Mouse (Mus musculus) neural tube, embryonic 13.5 days (tissue): ENCODE results near the gene Gm10715. TPM values are rescaled to one million over a fixed set of nuclear protein-coding genes. Genes with fewer than 3 reads are reported as not detected.
"Not testable (repeated sequence)": the region's sequence is repeated elsewhere in the genome, so short reads cannot be mapped to it uniquely, and the experiment has no call there.

Source experiments
- ATAC-seq: fragments of 200-750 bp; cut with Nextera tagmentation; 2 replicates; pipeline ENCODE4 v1.8.0; 2017; ENCODE audit warnings: low read depth, mild to moderate bottlenecking, moderate TSS enrichment, moderate library complexity
- H3K27ac ChIP-seq: fragments of 300-500 bp; sonication (generic); replicated peaks from 2 replicates; pipeline ENCODE4 v1.5.1; 2015; ENCODE audit warnings: moderate library complexity, mild to moderate bottlenecking, inconsistent platforms
- H3K27me3 ChIP-seq: fragments of 300-500 bp; sonication (generic); 2 replicates; pipeline ENCODE4 v1.6.1; 2015; ENCODE audit warnings: mild to moderate bottlenecking, inconsistent platforms
- H3K36me3 ChIP-seq: fragments of 300-500 bp; sonication (generic); 2 replicates; pipeline ENCODE4 v1.6.1; 2015; ENCODE audit warnings: mild to moderate bottlenecking, inconsistent platforms
- H3K4me1 ChIP-seq: fragments of 300-500 bp; sonication (generic); replicated peaks from 2 replicates; pipeline ENCODE4 v1.6.1; 2015; ENCODE audit warnings: inconsistent platforms
- H3K4me2 ChIP-seq: fragments of 300-500 bp; sonication (generic); 2 replicates; pipeline ENCODE4 v1.6.1; 2015; ENCODE audit warnings: inconsistent platforms, mild to moderate bottlenecking, moderate library complexity
- H3K4me3 ChIP-seq: fragments of 300-500 bp; sonication (generic); 2 replicates; pipeline ENCODE4 v1.5.1; 2015; ENCODE audit warnings: mild to moderate bottlenecking, inconsistent platforms
- H3K9ac ChIP-seq: fragments of 300-500 bp; sonication (generic); 2 replicates; pipeline ENCODE4 v1.6.1; 2015; ENCODE audit warnings: moderate library complexity, mild to moderate bottlenecking, inconsistent platforms
- H3K9me3 ChIP-seq: fragments of 300-500 bp; sonication (generic); 2 replicates; pipeline ENCODE4 v1.6.1; 2016; ENCODE audit warnings: inconsistent platforms
- WGBS: fragments of 180-500 bp; shearing (Covaris S2); methylation state at CpG from one replicate; pipeline ENCODE4 v1.1.7; 2015; 5-methylcytosine and 5-hydroxymethylcytosine counted together
- microRNA-seq: library from miRNA; unstranded; fragments of <30 nt; microRNA quantifications from one replicate; pipeline ENCODE4, GENCODE M21; 2016
- polyA plus RNA-seq: library from polyadenylated mRNA; unstranded; fragments of >200 nt; fragmentation: Nextera tagmentation; extraction: Ambion mirVana; gene quantifications from 2 replicates; pipeline ENCODE4 v1.2.1, GENCODE M21; 2015

Gm10715 gene
- polyA plus RNA-seq, 1 experiment from 2014 or later = not detected

DNA sequence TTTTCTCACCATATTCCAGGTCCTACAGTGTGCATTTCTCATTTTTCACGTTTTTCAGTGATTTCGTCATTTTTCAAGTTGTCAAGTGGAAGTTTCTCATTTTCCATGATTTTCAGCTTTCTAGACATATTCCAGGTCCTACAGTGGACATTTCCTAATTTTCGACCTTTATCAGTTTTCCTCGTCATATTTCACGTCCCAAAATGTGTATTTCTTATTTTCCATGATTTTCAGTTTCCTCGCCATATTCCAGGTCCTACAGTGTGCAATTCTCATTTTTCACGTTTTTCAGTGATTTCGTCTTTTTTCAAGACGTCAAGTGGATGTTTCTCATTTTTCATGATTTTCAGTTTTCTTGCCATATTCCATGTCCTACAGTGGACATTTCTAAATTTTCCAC lies 9.5 kb upstream of the Gm10715 start:
- H3K4me2 ChIP-seq, H3K4me3 ChIP-seq, H3K27me3 ChIP-seq, H3K36me3 ChIP-seq, H3K9ac ChIP-seq, H3K4me1 ChIP-seq, ATAC-seq, H3K27ac ChIP-seq: not testable (repeated sequence)
- H3K9me3 ChIP-seq = peaks cover 12% of the 10 kb centered on the region
- 71% methylated on average over 9 of the region's 9 CpGs for WGBS

DNA sequence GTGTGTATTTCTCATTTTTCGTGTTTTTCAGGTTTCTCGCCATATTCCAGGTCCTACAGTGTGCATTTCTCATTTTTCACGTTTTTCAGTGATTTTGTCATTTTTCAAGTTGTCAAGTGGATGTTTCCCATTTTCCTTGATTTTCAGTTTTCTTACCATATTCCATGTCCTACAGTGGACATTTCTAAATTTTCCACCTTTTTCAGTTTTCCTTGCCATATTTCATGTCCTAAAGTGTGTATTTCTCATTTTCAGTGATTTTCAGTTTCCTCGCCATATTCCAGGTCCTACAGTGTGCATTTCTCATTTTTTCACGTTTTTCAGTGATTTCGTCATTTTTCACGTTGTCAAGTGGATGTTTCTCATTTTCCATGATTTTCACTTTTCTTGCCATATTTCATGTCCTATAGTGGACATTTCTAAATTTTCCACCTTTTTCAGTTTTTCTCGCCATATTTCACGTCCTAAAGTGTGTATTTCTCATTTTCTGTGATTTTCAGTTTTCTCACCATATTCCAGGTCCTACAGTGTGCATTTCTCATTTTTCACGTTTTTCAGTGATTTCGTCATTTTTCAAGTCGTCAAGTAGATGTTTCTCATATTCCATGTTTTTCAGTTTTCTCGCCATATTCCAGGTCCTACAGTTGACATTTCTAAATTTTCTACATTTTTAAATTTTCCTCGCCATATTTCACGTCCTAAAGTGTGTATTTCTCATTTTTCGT lies 7.2 kb upstream of the Gm10715 start:
- not testable (repeated sequence) for H3K27me3 ChIP-seq, H3K4me1 ChIP-seq, H3K4me3 ChIP-seq, H3K9me3 ChIP-seq, ATAC-seq, H3K4me2 ChIP-seq, H3K36me3 ChIP-seq, H3K9ac ChIP-seq, H3K27ac ChIP-seq
- WGBS = 67% methylated on average over 14 of the region's 16 CpGs

- H3K4me3 ChIP-seq, H3K4me1 ChIP-seq, H3K27ac ChIP-seq, H3K9me3 ChIP-seq, H3K36me3 ChIP-seq, H3K27me3 ChIP-seq, H3K4me2 ChIP-seq, H3K9ac ChIP-seq: not testable (repeated sequence)
- ATAC-seq = 0 out of 2 replicates have a peak, but pooled peaks have one; percentile 45
- 63% methylated on average over 3 of the region's 10 CpGs for WGBS
Observed at GRCm38 (mm10) chr9:3030677-3031318, 5.9 kb upstream of the Gm10715 start.

GRCm38 (mm10) chr9:3034299-3034698 lies 2.4 kb upstream of the Gm10715 start, which contains the start of gene Gm17535:
TSS of gene Gm17535 (plus strand) at chr9:3034599.
- H3K36me3 ChIP-seq, H3K9me3 ChIP-seq, ATAC-seq, H3K4me3 ChIP-seq, H3K27me3 ChIP-seq, H3K4me1 ChIP-seq, H3K4me2 ChIP-seq, H3K9ac ChIP-seq, H3K27ac ChIP-seq: not testable (repeated sequence)
- WGBS = 59% methylated on average over 2 of the region's 8 CpGs

DNA sequence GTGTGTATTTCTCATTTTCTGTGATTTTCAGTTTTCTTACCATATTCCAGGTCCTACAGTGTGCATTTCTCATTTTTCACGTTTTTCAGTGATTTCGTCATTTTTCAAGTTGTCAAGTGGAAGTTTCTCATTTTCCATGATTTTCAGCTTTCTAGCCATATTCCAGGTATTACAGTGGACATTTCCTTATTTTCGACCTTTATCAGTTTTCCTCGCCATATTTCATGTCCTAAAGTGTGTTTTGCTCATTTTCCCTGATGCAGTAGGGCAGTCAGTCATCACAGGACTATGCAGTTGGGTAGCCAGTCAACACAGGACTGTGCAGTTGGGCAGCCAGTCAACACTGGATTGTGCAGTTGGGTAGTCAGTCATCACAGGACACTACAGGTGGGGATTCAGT lies 1.5 kb downstream of the Gm10715 start:
- not testable (repeated sequence) for H3K4me1 ChIP-seq, H3K36me3 ChIP-seq, H3K27ac ChIP-seq, H3K9me3 ChIP-seq, H3K4me2 ChIP-seq, H3K9ac ChIP-seq, H3K27me3 ChIP-seq, H3K4me3 ChIP-seq, ATAC-seq
- WGBS = 62% methylated on average over 4 of the region's 4 CpGs

Small RNA genes within 50 kb of the gene (microRNA-seq; reads per million reads assigned to microRNA genes)
- gene Mir101c = not detected

Other genes with a start within 250 kb of the Gm10715 start
- gene Gm10722, start 36.0 kb upstream of the Gm10715 start, polyA plus RNA-seq = not detected in 2 replicates
- gene Gm11168, start 33.5 kb upstream of the Gm10715 start, polyA plus RNA-seq = not detected in 2 replicates
- gene Gm10721, start 23.7 kb upstream of the Gm10715 start, polyA plus RNA-seq = not detected in 2 replicates
- not detected in 2 replicates for gene Gm10720, start 21.2 kb upstream of the Gm10715 start, polyA plus RNA-seq
- 0.47 TPM in 1 of 2 replicates, not detected in the other for gene Gm10719, start 19.5 kb upstream of the Gm10715 start, polyA plus RNA-seq
- not detected in 2 replicates for gene Gm10718, start 13.3 kb upstream of the Gm10715 start, polyA plus RNA-seq
- gene Gm10717, start 11.5 kb upstream of the Gm10715 start, polyA plus RNA-seq = 0.70 TPM in 1 of 2 replicates, not detected in the other
- gene Gm17535, start 2.3 kb upstream of the Gm10715 start, polyA plus RNA-seq = not detected in 2 replicates